Comparison of ENCODE assay signal across 30 mouse cellular contexts in genomic region chr12:40570250-40570649, GRCm38 (mm10).
DNase-seq lines count a peak whose midpoint lies in the region; ATAC-seq and TF ChIP-seq lines count a peak whose summit lies in the region.
"Had no signal": no experiment of that assay in that cellular context is flagged by ENCODE, and none has a peak within 500 bp of the region (broad histone marks: within the 10 kb centered on the region; RNA-seq: fewer than 3 reads in every experiment).

No protein-coding gene starts in this region.

- no peaks in the 10 kb centered on the region for H3K9me3 ChIP-seq in heart, embryonic 11.5 days (replicated peaks; ENCODE audit: control insufficient read depth, low read length)
- H3K9me3 ChIP-seq in lung, embryonic 14.5 days (ENCODE audit: low read depth, low read length): no peaks in the 10 kb centered on the region
- H3K9me3 ChIP-seq: embryonic facial prominence, embryonic 10.5 days; embryonic facial prominence, embryonic 13.5 days; forebrain, embryonic 12.5 days; forebrain, embryonic 15.5 days; G1E; heart, embryonic 13.5 days had no signal

- H3K4me1 ChIP-seq in heart, embryonic 11.5 days (ENCODE audit: control insufficient read depth, insufficient read depth, low read length): no peaks in the 10 kb centered on the region
- H3K4me1 ChIP-seq in lung, embryonic 14.5 days (ENCODE audit: insufficient read depth): peaks cover 4% of the 10 kb centered on the region; the same call in 1 of the 2 replicates

- no peaks in the 10 kb centered on the region for H3K27me3 ChIP-seq in heart, embryonic 11.5 days (ENCODE audit: control insufficient read depth, insufficient read depth, low read length)
- no peaks in the 10 kb centered on the region for H3K27me3 ChIP-seq in lung, embryonic 14.5 days (ENCODE audit: insufficient read depth, low read length)
- H3K27me3 ChIP-seq: CH12.LX; embryonic facial prominence, embryonic 13.5 days; forebrain, embryonic 12.5 days; forebrain, embryonic 15.5 days; heart, embryonic 13.5 days had no signal

- intact Hi-C loops in heart, postnatal 10 days (cut with DNase I): loop anchor here (10.0 kb wide), 1 partner anchor 315 kb away; no protein-coding TSS in a partner anchor

- WGBS in heart, embryonic 11.5 days (ENCODE audit: insufficient replicate concordance): 27% methylated on average over 1 of the region's 1 CpGs
- WGBS in lung, embryonic 14.5 days: 10% methylated on average over 1 of the region's 1 CpGs

- H3K27ac ChIP-seq in heart, embryonic 11.5 days (ENCODE audit: low read depth, low read length): no peak overlapping the region
- H3K27ac ChIP-seq in lung, embryonic 14.5 days (ENCODE audit: low read depth): no peak overlapping the region
- H3K27ac ChIP-seq: embryonic facial prominence, embryonic 10.5 days; embryonic facial prominence, embryonic 13.5 days; forebrain, embryonic 12.5 days; forebrain, embryonic 15.5 days; heart, embryonic 13.5 days; hindbrain, embryonic 14.5 days; hindbrain, postnatal 0 days had no signal

- H3K36me3 ChIP-seq in heart, embryonic 11.5 days (ENCODE audit: control insufficient read depth, insufficient read depth, low read length): no peaks in the 10 kb centered on the region
- H3K36me3 ChIP-seq in lung, embryonic 14.5 days (ENCODE audit: insufficient read depth): no peaks in the 10 kb centered on the region
- H3K36me3 ChIP-seq: embryonic facial prominence, embryonic 10.5 days; embryonic facial prominence, embryonic 13.5 days; forebrain, embryonic 12.5 days; forebrain, embryonic 15.5 days; G1E; heart, embryonic 13.5 days had no signal

- H3K9ac ChIP-seq in heart, embryonic 11.5 days (ENCODE audit: low read depth, low read length): no peak overlapping the region
- H3K9ac ChIP-seq in lung, embryonic 14.5 days: no peak overlapping the region
- H3K9ac ChIP-seq: embryonic facial prominence, embryonic 13.5 days; forebrain, embryonic 12.5 days; forebrain, embryonic 15.5 days; heart, embryonic 13.5 days; hindbrain, embryonic 14.5 days had no signal

- H3K4me3 ChIP-seq in heart, embryonic 11.5 days (ENCODE audit: low read depth, low read length): no peak overlapping the region
- H3K4me3 ChIP-seq in lung, embryonic 14.5 days (ENCODE audit: low read depth, low read length): no peak overlapping the region
- H3K4me3 ChIP-seq: embryonic facial prominence, embryonic 10.5 days; embryonic facial prominence, embryonic 13.5 days; erythroblast, embryonic 14.5 days; forebrain, embryonic 12.5 days; forebrain, embryonic 15.5 days; heart, embryonic 13.5 days had no signal

- DNase-seq in heart, adult 18-20 months: peak; percentile 36 to 42
- peak; percentile 24 to 35 for DNase-seq in heart, postnatal 10 days
- no peak for DNase-seq in heart, adult 8-10 months (ENCODE audit: low spot score)
- no peak for DNase-seq in lung, embryonic 14.5 days
- DNase-seq in lung, adult 18-20 months: no peak
- DNase-seq in retina, embryonic 14.5 days (ENCODE audit: low spot score): peak; percentile 10
- DNase-seq in retina, postnatal 1 day: no peak
- DNase-seq: adrenal gland, adult 8-10 months; adrenal gland, postnatal 25 days; B cell, adult 2 months; cerebellum, adult 11-12 months; cerebellum, adult 8-10 months; cerebellum, postnatal 10 days; cerebellum, postnatal 36 days; embryo, embryonic 11 days; gastrocnemius, postnatal 25 days; heart, postnatal 4 days had no signal

- no peak overlapping the region for H3K4me2 ChIP-seq in heart, embryonic 11.5 days
- H3K4me2 ChIP-seq in lung, embryonic 14.5 days: no peak overlapping the region
- H3K4me2 ChIP-seq: embryonic facial prominence, embryonic 13.5 days; forebrain, embryonic 12.5 days; forebrain, embryonic 15.5 days; heart, embryonic 13.5 days; hindbrain, embryonic 14.5 days had no signal

- ATAC-seq in heart, embryonic 11.5 days (replicated peaks; ENCODE audit: insufficient number of reproducible peaks, low FRiP score, low TSS enrichment): no peak
- ATAC-seq in lung, embryonic 14.5 days (ENCODE audit: insufficient read depth): peak; percentile 41; the same call in 1 of the 2 replicates
- ATAC-seq: forebrain, embryonic 15.5 days; hindbrain, postnatal 0 days; inflammation-experienced regulatory T-cells, adult 6 months; intestine, embryonic 16.5 days had no signal

- TF ChIP-seq CTCF in lung, embryonic 14.5 days (IDR thresholded peaks at IDR 0.05; ENCODE audit: low read depth): no peak

Comparison
In these comparisons a context has a peak if more than half of its experiments do, and no peak if none do; other contexts are left out.
1. DNase-seq: peak in heart, adult 18-20 months (2 of 2), heart, postnatal 10 days (2 of 2) and retina, embryonic 14.5 days (single experiment); none in heart, adult 8-10 months (single experiment), lung, embryonic 14.5 days (single experiment), lung, adult 18-20 months (0 of 2) and retina, postnatal 1 day (single experiment).